Mouse (Mus musculus) spleen, adult 2 months (tissue): ENCODE data around the gene Plekha4.

Experiments
- CTCF ChIP-seq: fragments of 200-500 bp; IDR thresholded peaks from 2 replicates; pipeline ENCODE4 v1.5.1; 2011; ENCODE audit warnings: mild to moderate bottlenecking, inconsistent platforms; ENCODE audit not compliant: insufficient read depth, insufficient read length, insufficient replicate concordance; ENCODE audit errors: extremely low read depth
- POLR2A ChIP-seq: fragments of 200-500 bp; IDR thresholded peaks from 2 replicates; pipeline ENCODE4 v1.6.1; 2011; ENCODE audit warnings: low read depth, low read length, inconsistent platforms

DNA sequence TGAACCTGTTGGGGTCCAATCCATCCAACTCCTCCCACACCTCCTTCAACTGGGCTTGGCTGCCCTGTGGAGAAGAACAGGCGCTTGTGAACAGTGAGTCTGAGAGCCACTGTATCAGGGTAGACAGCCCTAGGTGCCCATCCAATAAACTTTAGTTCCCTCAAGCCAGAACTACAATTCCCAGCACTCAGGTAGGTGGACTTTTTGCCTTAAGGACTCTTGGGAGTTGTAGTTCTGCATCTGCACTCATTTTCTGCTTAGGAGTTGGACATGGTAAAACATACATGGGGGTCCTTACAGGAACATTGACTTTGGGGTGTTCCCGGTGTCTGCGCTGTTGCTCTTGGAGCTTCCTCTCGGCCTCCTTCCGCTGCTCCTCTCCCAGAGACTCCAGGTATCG lies 27.7 kb upstream of the Plekha4 start:
- no peak for TF ChIP-seq CTCF
- TF ChIP-seq POLR2A: no peak
